Mouse (Mus musculus) E14TG2a.4 (cell line): ENCODE data around the gene Apol7a.
A peak's percentile ranks its signal among the peaks of the same experiment; 100 is the strongest.

Experiments
- CTCF ChIP-seq: conservative IDR thresholded peaks from 2 replicates; pipeline ENCODE4 v1.5.1; 2014; ENCODE audit warnings: low read length
- NANOG ChIP-seq: IDR thresholded peaks from 2 replicates; pipeline ENCODE4 v1.6.1; 2014; ENCODE audit warnings: borderline replicate concordance, low read length, mixed read lengths
- POU5F1 ChIP-seq: IDR thresholded peaks from 2 replicates; pipeline ENCODE4 v1.6.1; 2014; ENCODE audit warnings: low read length, borderline replicate concordance

DNA sequence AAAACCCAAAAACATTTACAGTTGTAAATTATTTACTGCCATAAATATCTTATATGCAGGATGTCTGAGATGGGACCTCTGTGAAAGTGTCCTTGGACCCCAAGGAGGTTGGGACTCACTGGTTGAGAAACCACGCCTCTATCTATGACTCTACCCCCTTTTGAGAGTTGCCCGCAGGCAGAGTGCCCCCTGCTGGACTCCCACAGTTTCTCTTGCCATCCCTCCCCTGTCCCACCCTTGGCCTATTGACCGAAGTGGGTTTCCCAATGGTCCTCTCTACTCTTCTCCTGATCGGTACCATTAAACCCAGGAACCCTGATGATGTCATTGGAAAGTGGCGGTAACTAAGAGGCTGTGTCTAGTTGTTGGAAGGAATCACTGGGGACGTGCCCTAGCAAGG, 56.9 kb downstream of the Apol7a start:
- TF ChIP-seq CTCF (peak; percentile 59), NANOG (no peak), POU5F1 (no peak)
